Mouse (Mus musculus) limb, embryonic 12.5 days (tissue): ENCODE measurements at regions not wholly inside any gene's neighbourhood (a gene's known extent, or its start where the extent isn't known, plus 50 kb on each side); places are given as distances from the start of the nearest gene placed in this dataset.

ENCODE experiments used
- ATAC-seq: fragments of 200-750 bp; cut with Nextera tagmentation; 2 replicates; pipeline ENCODE4 v1.8.0; 2017; ENCODE audit warnings: low read depth, moderate TSS enrichment; ENCODE audit not compliant: insufficient number of reproducible peaks, insufficient read depth, low FRiP score, low TSS enrichment
- H3K27ac ChIP-seq: fragments of 300-500 bp; sonication (generic); 2 replicates; pipeline ENCODE4 v1.5.1; 2016; ENCODE audit warnings: mild to moderate bottlenecking, moderate library complexity
- H3K27me3 ChIP-seq: fragments of 300-500 bp; sonication (generic); 2 replicates; pipeline ENCODE4 v1.6.1; 2016; ENCODE audit warnings: mild to moderate bottlenecking, moderate library complexity
- H3K36me3 ChIP-seq: fragments of 300-500 bp; sonication (generic); 2 replicates; pipeline ENCODE4 v1.6.1; 2016; ENCODE audit warnings: mild to moderate bottlenecking, moderate library complexity
- H3K4me1 ChIP-seq: fragments of 300-500 bp; sonication (generic); replicated peaks from 2 replicates; pipeline ENCODE4 v1.6.1; 2016
- H3K4me2 ChIP-seq: fragments of 300-500 bp; sonication (generic); 2 replicates; pipeline ENCODE4 v1.6.1; 2016; ENCODE audit warnings: mild to moderate bottlenecking, moderate library complexity
- H3K4me3 ChIP-seq: fragments of 300-500 bp; sonication (generic); replicated peaks from 2 replicates; pipeline ENCODE4 v1.5.1; 2016; ENCODE audit warnings: mild to moderate bottlenecking
- H3K9ac ChIP-seq: fragments of 300-500 bp; sonication (generic); replicated peaks from 2 replicates; pipeline ENCODE4 v1.6.1; 2016; ENCODE audit warnings: mild to moderate bottlenecking, moderate library complexity
- H3K9me3 ChIP-seq: fragments of 300-500 bp; sonication (generic); 2 replicates; pipeline ENCODE4 v1.6.1; 2016; ENCODE audit warnings: mild to moderate bottlenecking, moderate library complexity
- WGBS: fragments of 180-500 bp; shearing (Covaris S2); methylation state at CpG from one replicate; pipeline ENCODE4 v1.1.7; 2016; 5-methylcytosine and 5-hydroxymethylcytosine counted together

DNA sequence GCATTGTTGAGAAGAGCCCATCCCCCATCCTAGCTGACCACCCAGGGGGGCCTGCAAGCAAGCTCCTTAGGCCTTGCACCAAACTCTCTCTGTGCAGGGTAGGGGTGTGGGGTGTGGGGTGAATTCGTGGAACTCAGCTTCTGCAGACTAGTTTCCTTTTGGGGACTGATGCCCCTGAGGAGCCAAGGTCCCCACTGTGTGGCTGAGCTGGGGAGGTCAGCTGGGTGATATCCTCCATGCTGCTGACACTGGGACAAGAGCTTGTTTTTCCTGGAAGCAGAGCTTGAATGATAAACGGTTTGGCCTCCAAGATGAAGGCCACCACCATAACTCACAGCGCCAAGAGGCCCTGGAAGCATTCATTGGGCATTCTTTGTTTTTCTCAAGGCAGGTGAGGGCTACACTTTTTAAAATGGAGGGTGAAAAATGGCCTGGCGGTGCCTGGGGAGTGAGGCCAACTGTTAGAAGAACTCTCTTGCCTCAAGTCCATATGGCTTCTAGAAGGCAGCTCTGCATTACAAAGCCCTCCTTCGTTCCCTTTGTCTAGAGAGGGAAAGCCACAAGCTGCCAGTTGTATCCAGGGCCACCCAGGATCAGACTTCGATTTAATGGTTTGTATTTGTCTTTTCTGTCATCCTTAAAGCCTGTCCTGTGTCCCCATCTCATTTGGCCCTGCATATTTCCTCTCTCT is 98.8 kb downstream of the Tle3 start:
- H3K9me3 ChIP-seq, result peaks cover 3% of the 10 kb centered on the region
- H3K36me3 ChIP-seq, result no peaks in the 10 kb centered on the region
- WGBS, result 56% methylated on average over 6 of the region's 6 CpGs
- H3K4me1 ChIP-seq, result peaks cover 10% of the 10 kb centered on the region; the same call in 1 of the 2 replicates
- no peak for ATAC-seq
- no peak overlapping the region for H3K4me3 ChIP-seq
- no peak overlapping the region for H3K9ac ChIP-seq
- H3K4me2 ChIP-seq, result no peak overlapping the region
- H3K27me3 ChIP-seq, result no peaks in the 10 kb centered on the region
- H3K27ac ChIP-seq, result no peak overlapping the region

DNA sequence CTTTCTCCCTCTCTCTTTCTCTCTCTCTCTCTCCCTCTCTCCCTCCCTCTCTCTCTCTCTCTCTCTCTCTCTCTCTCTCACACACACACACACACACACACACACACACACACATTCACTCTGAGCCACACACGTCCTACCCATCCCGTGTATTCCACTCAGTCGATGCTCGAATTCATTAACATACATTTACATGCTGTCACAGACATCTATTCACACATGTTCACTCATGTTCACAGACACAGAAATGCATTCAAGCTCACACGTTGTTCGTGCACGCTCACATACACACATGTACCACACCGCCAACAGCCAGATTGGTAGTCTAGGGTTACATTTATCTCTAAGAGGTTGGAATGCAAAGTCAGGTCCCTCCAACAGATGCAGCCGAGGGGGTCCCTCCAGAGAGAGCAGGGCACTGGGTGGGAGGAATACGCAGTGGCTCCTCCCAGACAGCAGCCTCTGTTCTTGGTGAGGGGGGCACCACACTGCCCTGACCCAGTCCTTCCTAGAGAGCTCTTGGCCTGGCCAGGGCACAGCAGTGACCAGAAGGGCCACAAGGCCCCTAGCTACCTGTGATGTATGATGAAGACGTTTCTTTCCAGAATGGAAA is 96.8 kb downstream of the Tle3 start:
- H3K4me3 ChIP-seq, result no peak overlapping the region
- no peaks in the 10 kb centered on the region for H3K36me3 ChIP-seq
- no peak overlapping the region for H3K27ac ChIP-seq
- no peaks in the 10 kb centered on the region for H3K27me3 ChIP-seq
- no peak overlapping the region for H3K4me2 ChIP-seq
- H3K9ac ChIP-seq, result no peak overlapping the region
- ATAC-seq, result no peak
- 52% methylated on average over 11 of the region's 11 CpGs for WGBS
- peaks cover 16% of the 10 kb centered on the region for H3K9me3 ChIP-seq
- H3K4me1 ChIP-seq, result peaks cover 10% of the 10 kb centered on the region; the same call in 1 of the 2 replicates

DNA sequence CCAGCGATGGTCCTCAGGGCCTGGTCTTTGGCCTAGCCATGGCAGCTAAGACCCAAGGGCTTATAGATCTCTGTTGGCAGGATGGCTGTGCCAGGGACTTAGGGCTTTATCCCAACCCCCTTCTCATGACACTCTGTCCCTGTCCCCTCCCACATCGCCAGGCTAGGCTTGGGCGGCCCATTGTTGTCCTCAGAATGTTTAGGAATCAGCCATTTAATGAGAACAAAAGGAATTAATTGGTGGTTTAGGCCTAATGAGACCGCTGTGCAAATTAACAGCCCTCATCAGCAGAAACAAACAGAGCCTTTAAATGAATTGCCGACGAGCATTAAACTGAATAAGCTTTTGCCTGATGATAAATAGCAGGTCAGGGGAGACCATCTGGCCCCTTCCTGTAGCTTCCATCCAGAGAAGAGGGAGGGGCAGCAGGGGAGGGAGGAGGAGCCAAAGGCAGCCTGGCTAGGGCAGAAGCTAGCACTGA is 96.2 kb downstream of the Tle3 start:
- H3K36me3 ChIP-seq, result no peaks in the 10 kb centered on the region
- H3K27me3 ChIP-seq, result 0 out of 2 replicates have a peak, but pooled peaks cover 2% of the 10 kb centered on the region

More for the DNA sequence above, 96.2 kb downstream of the Tle3 start:
- Histone ChIP-seq H3K4me1 (peaks cover 10% of the 10 kb centered on the region; the same call in 1 of the 2 replicates), H3K9me3 (peaks cover 16% of the 10 kb centered on the region), H3K9ac (no peak overlapping the region), H3K4me2 (no peak overlapping the region), H3K4me3 (no peak overlapping the region), H3K27ac (no peak overlapping the region)
- ATAC-seq, result no peak
- 27% methylated on average over 6 of the region's 6 CpGs for WGBS
